Mouse (Mus musculus) layer of hippocampus, adult 18-20 months (tissue): ENCODE measurements around the gene Six3. TPM values are rescaled to one million over a fixed set of nuclear protein-coding genes. Genes with fewer than 3 reads are reported as not detected.

Experiments used
- total RNA-seq, 2 experiments: library from RNA; stranded (reverse); gene quantifications; 2 replicates each; pipeline ENCODE4 v1.2.3; 2021

Six3 gene
- total RNA-seq, 2 experiments from 2014 or later: 0.28 to 0.30 TPM

Other genes starting within 250 kb of the Six3 start
- gene Six2, start 74.7 kb downstream of the Six3 start, total RNA-seq: under 1 TPM; 0.17 to 0.30 TPM